Mouse (Mus musculus) intestine, embryonic 15.5 days (tissue): ENCODE data around the gene Ccdc40. TPM values are rescaled to one million over a fixed set of nuclear protein-coding genes. Genes with fewer than 3 reads are reported as not detected.

Source experiments
- ATAC-seq: fragments of 200-750 bp; cut with Nextera tagmentation; 2 replicates; pipeline ENCODE4 v1.8.0; 2017; ENCODE audit warnings: moderate TSS enrichment, moderate library complexity
- H3K27ac ChIP-seq: fragments of 300-500 bp; sonication (generic); 2 replicates; pipeline ENCODE4 v1.5.1; 2015; ENCODE audit warnings: mild to moderate bottlenecking, inconsistent platforms
- H3K27me3 ChIP-seq: fragments of 300-500 bp; sonication (generic); replicated peaks from 2 replicates; pipeline ENCODE4 v1.6.1; 2015; ENCODE audit warnings: inconsistent platforms
- H3K36me3 ChIP-seq: fragments of 300-500 bp; sonication (generic); 2 replicates; pipeline ENCODE4 v1.6.1; 2015; ENCODE audit warnings: inconsistent platforms
- H3K4me1 ChIP-seq: fragments of 300-500 bp; sonication (generic); replicated peaks from 2 replicates; pipeline ENCODE4 v1.6.1; 2015; ENCODE audit warnings: inconsistent platforms
- H3K4me2 ChIP-seq: fragments of 300-500 bp; sonication (generic); replicated peaks from 2 replicates; pipeline ENCODE4 v1.6.1; 2015; ENCODE audit warnings: mild to moderate bottlenecking, inconsistent platforms
- H3K4me3 ChIP-seq: fragments of 300-500 bp; sonication (generic); replicated peaks from 2 replicates; pipeline ENCODE4 v1.5.1; 2015; ENCODE audit warnings: inconsistent platforms
- H3K9ac ChIP-seq: fragments of 300-500 bp; sonication (generic); 2 replicates; pipeline ENCODE4 v1.6.1; 2015; ENCODE audit warnings: inconsistent platforms
- H3K9me3 ChIP-seq: fragments of 300-500 bp; sonication (generic); 2 replicates; pipeline ENCODE4 v1.6.1; 2016; ENCODE audit warnings: inconsistent platforms
- WGBS: fragments of 180-500 bp; shearing (Covaris S2); methylation state at CpG from one replicate; pipeline ENCODE4 v1.1.7; 2015; 5-methylcytosine and 5-hydroxymethylcytosine counted together
- polyA plus RNA-seq: library from polyadenylated mRNA; unstranded; fragments of >200 nt; fragmentation: Nextera tagmentation; extraction: Ambion mirVana; gene quantifications from 2 replicates; pipeline ENCODE4 v1.2.1, GENCODE M21; 2015

The Ccdc40 gene
- 2.5 and 2.6 TPM in 2 replicates for polyA plus RNA-seq

DNA sequence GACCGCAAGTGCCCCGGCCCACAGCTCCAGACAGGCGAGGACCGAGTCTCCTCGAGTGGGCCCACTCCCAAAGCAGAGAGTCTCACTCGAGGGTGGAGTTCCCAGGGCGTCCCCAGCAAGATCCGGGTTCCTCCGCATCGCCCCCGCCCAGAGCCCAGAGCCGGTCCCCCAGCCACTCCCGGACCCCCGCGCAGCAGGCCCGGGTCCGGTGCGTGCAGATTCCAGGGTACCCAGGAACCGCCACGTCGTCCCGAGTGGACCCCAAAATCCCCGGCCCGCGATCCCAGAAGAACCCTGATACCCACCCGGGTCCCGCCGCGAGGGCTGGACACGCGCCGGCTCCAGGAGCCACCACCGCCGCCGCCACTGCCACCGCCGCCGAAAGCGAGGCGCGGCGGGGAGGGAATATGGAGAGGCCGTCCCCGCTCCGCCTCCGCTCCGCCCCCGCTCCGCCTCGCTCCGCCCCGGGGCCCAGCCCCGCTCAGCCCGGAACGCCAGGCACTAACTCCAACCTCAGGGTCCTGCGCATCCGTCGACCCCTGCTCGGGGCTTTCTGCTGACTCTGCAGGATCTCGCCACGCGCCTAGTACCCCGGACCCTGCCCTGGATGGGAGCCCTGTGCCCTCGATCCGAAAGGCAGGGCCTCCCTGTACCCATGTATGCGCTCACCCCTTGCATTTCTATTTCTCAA lies at the start of gene Ccdc40, which contains the start of gene Tbc1d16:
Ccdc40 (plus strand) TSS at position 482 of the 691 bp plus-strand sequence.
Tbc1d16 (minus strand) TSS at position 409 of the 691 bp plus-strand sequence.
- peak within 1 kb of the TSS; percentile 73 for H3K9ac ChIP-seq
- peak within 1 kb of the TSS; percentile 77 for H3K4me3 ChIP-seq
- ATAC-seq, result peak; percentile 96
- H3K36me3 ChIP-seq, result no peaks in the 10 kb centered on the region
- peak within 1 kb of the TSS; percentile 99 for H3K4me2 ChIP-seq
- peaks cover 22% of the 10 kb centered on the region for H3K4me1 ChIP-seq
- H3K27ac ChIP-seq, result peak within 1 kb of the TSS; percentile 32; the same call in 1 of the 2 replicates
- WGBS, result under 1% methylated on average over 58 of the region's 66 CpGs
- 0 out of 2 replicates have a peak, but pooled peaks cover 2% of the 10 kb centered on the region for H3K27me3 ChIP-seq
- H3K9me3 ChIP-seq, result no peaks in the 10 kb centered on the region

DNA sequence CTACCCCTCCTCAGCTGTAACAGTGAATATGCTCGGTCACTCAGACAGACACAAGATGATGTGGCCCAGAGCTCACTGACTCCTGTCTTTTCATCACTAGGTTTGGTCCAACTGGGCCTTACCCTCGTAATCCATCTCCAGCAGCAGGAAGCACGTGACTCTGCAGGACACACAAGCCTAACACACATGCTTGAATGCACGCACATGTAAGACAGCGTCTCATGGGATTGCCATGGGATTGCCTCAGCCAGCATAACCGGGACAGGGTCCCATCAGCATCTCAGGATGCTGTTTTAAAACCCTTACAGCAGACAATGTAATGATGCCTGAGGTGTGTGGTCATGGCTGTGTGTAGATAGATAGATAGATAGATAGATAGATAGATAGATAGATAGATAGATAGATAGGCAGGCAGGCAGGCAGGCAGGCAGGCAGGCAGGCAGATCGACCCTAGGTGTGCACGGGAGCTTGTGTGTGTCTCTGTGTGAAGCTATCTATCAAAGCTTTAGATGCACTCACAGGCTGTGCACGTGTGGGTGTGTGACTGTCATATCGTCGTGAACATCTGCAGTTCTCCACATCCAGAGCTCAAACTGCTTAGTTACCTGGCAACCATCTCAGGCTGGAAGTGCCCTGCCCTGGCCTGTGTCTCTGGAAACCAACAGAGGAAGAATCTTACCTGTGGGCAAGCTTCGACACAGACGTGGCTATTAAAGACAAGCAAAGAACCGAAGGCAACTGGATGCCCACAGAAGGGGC lies 47.4 kb upstream of the Ccdc40 start:
- H3K4me1 ChIP-seq, result peaks cover 13% of the 10 kb centered on the region
- ATAC-seq, result no peak
- 78% methylated on average over 14 of the region's 14 CpGs for WGBS

DNA sequence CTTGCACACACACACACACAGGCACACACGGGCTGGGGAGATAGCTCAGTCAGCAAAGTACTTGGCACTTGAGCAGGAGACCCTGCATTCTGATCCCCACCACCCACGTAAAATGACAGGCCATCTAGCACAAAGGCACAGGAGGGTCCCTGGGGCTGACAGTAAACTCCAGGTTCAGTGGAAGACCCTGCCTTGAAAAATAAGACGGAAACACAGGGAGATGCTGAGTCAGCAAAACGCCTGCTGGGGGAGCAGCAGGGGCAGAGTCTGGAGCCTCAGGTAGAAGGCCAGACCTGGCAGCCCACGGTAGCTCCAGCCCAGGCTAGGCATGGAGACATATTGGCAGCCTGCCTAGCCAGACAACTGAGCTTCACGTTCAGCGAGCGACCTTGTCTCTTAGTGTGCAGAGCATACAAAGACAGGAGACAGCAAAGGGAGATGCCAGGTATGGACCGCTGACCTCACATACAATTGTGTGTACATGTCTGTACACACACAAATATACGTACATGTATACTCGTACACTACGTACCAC lies 46.4 kb upstream of the Ccdc40 start:
- ATAC-seq, result no peak
- Histone ChIP-seq H3K4me3 (no peak overlapping the region), H3K4me1 (peaks cover 11% of the 10 kb centered on the region), H3K27me3 (no peaks in the 10 kb centered on the region), H3K4me2 (no peak overlapping the region), H3K27ac (no peak overlapping the region), H3K9me3 (no peaks in the 10 kb centered on the region), H3K9ac (no peak overlapping the region), H3K36me3 (no peaks in the 10 kb centered on the region)
- WGBS, result 83% methylated on average over 12 of the region's 12 CpGs

More for the DNA sequence above, 47.4 kb upstream of the Ccdc40 start:
- H3K4me3 ChIP-seq, result no peak overlapping the region
- H3K4me2 ChIP-seq, result no peak overlapping the region
- H3K36me3 ChIP-seq, result no peaks in the 10 kb centered on the region
- H3K9me3 ChIP-seq, result no peaks in the 10 kb centered on the region
- H3K9ac ChIP-seq, result no peak overlapping the region
- H3K27ac ChIP-seq, result no peak overlapping the region
- no peaks in the 10 kb centered on the region for H3K27me3 ChIP-seq

DNA sequence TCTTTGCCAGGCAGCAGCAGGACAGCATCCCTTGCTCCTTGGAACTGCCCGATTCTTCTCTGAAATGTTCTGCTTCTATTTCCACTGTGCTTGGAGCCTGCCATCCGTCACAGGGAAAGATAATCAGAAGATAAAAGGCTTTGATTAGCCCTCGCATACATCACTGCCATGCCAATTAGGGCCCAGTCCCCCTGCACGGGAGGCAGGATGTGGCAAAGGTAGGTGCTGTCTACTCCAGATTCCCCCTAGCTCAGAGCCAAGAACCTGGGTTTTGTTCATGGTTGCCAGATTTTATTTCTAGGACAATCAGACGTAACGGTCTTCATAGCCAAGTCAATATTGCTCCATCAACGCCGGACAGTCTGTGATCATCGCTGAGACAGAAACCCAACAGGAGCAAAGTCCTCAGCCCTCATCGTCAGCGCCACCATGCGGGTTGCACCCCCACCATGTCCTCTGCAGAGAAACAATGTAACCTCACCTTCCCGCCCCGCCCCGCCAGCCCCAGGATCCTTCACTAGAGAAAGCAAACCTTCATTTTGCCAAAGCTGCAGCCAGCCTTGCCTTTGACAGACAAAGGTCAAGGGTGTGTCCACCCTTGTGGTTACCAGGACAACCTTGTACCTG lies 44.6 kb upstream of the Ccdc40 start:
- Histone ChIP-seq H3K4me2 (no peak overlapping the region), H3K4me1 (peaks cover 23% of the 10 kb centered on the region), H3K9me3 (no peaks in the 10 kb centered on the region), H3K27me3 (no peaks in the 10 kb centered on the region), H3K9ac (no peak overlapping the region), H3K4me3 (no peak overlapping the region), H3K27ac (no peak overlapping the region), H3K36me3 (no peaks in the 10 kb centered on the region)
- peak; percentile 27; the same call in 1 of the 2 replicates for ATAC-seq
- WGBS, result 63% methylated on average over 15 of the region's 15 CpGs

DNA sequence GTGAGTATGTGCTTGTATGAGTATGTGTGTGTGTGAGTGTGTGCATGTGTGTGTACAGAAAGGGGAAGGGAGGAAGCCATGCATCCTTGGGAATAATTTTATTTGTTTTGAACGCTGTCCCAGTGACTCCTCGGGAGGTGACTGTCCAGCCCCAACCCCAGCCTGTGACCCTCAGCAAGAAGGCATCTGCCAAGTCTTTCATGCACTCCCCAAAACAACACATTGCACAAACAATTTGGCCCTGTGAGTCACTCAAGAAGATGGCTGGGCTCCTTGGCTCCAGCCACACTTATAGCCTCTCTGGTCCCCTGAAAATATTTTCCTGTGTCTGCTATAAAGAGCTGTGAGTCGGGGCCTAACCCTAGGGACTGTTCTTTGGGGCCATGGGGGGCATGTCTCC lies 42.0 kb upstream of the Ccdc40 start:
- Histone ChIP-seq H3K27me3 (no peaks in the 10 kb centered on the region), H3K9me3 (no peaks in the 10 kb centered on the region), H3K4me1 (peaks cover 34% of the 10 kb centered on the region), H3K4me2 (no peak overlapping the region), H3K9ac (no peak overlapping the region), H3K27ac (no peak overlapping the region), H3K36me3 (no peaks in the 10 kb centered on the region), H3K4me3 (no peak overlapping the region)
- 80% methylated on average over 3 of the region's 3 CpGs for WGBS
- ATAC-seq, result no peak

DNA sequence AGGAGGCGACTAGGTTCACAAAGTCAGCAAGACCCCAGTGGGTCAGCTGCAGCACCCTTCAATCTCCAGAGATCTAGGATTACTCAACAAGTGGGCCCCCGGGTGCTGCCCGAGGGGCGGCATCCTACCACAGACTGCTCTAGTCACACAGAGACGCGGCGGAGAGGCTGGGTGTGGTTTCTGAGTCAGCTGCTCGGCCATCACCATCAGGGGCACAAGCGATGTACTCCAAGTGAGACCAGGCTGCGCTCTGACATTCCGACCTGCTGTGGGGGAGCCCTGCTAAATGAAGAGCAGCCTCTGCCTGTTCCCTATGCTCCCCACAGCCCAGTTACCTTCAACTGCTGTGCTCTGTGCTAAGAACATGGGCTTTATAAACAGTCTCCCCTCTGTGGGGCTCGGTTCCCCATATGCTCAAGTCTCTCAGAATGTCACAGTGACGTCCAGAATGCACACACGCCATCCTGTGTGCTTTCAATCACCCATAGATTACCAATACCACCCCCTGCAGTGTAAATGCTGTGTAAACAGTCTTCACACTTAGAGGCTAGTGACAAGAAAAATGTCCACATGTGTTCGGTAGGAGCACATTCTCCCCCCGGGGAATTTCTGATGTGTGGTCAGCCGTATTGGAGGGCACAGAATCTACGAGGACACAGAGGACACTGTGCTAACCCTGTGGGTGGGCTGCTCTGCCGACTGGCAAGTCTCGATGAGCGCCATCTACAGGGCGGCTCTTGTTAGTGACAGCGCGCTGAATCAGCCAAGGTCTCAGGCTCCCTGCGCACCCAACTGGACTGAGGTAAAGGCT lies 41.2 kb upstream of the Ccdc40 start:
- Histone ChIP-seq H3K4me2 (no peak overlapping the region), H3K27me3 (no peaks in the 10 kb centered on the region), H3K36me3 (no peaks in the 10 kb centered on the region), H3K9me3 (no peaks in the 10 kb centered on the region), H3K27ac (no peak overlapping the region), H3K4me3 (no peak overlapping the region), H3K9ac (no peak overlapping the region), H3K4me1 (peaks cover 40% of the 10 kb centered on the region)
- 43% methylated on average over 25 of the region's 25 CpGs for WGBS
- ATAC-seq, result peak; percentile 31; the same call in 1 of the 2 replicates

DNA sequence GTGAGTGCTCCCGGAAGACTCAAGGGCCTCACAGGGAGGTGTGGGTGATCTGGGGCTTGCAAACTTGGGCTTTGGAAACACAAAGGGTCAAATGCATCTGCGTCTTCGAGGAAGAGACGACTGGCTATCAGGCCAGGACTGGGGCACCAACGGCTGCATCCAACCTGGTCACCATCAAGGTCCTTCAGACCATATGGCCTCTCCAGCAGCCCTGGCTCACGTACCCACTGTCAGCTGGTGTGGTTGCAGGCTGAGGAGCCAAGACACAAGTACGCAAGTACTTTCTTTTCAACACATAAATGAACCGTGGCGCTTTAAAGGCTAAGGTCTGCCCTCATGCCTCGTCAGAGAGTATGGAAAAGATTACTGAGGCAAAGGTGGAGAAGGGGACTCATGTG lies 40.6 kb upstream of the Ccdc40 start:
- H3K9me3 ChIP-seq, result no peaks in the 10 kb centered on the region

DNA sequence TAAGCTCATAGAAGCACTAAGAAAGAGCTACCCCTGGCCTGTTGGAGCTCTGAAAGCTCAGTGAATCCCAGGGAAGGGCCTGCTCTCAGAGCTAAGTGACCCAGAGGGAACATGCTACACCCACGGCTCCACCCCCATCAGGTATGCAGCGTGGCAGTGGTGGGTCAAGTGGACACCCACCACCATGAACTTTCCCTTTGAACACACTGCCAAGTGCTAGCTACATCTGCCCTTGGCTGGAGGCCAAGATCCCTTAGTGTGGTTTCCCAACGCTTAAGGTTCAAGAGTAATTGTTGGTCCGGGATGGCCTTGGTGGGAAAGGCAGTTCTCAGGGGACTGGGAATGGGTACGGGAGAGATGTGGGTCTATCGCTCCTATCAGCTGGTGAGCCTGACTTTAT lies 40.0 kb upstream of the Ccdc40 start:
- Histone ChIP-seq H3K4me2 (no peak overlapping the region), H3K27ac (no peak overlapping the region), H3K4me3 (no peak overlapping the region), H3K27me3 (no peaks in the 10 kb centered on the region), H3K9ac (no peak overlapping the region), H3K4me1 (peaks cover 46% of the 10 kb centered on the region), H3K9me3 (no peaks in the 10 kb centered on the region), H3K36me3 (no peaks in the 10 kb centered on the region)
- WGBS, result 49% methylated on average over 6 of the region's 6 CpGs
- no peak for ATAC-seq

More for the DNA sequence above, 40.6 kb upstream of the Ccdc40 start:
- no peaks in the 10 kb centered on the region for H3K27me3 ChIP-seq
- no peak for ATAC-seq
- no peak overlapping the region for H3K4me3 ChIP-seq
- H3K9ac ChIP-seq, result no peak overlapping the region
- H3K27ac ChIP-seq, result no peak overlapping the region
- no peaks in the 10 kb centered on the region for H3K36me3 ChIP-seq
- peaks cover 46% of the 10 kb centered on the region for H3K4me1 ChIP-seq
- no peak overlapping the region for H3K4me2 ChIP-seq
- 61% methylated on average over 10 of the region's 10 CpGs for WGBS

DNA sequence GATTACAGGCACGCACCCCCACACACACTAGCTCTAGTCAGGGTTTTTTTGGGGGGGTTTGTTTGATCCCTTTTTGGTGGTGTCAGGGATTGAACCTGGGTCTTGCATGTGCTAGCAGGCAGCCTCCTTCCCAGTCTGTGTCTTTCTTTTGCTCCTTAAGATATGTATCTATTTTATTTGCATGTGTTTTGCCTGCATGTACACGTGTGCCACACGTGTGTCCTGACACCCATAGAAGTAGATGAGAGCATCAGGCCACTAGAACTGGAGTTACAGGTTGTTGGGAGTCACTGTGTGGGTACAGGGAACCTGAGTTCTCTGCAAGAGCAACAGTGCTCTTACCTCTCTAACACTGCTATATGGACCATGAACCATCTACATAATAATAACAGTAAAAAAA lies 39.1 kb upstream of the Ccdc40 start:
- Histone ChIP-seq H3K4me3 (no peak overlapping the region), H3K27ac (no peak overlapping the region), H3K4me2 (no peak overlapping the region), H3K9me3 (no peaks in the 10 kb centered on the region), H3K9ac (no peak overlapping the region), H3K36me3 (no peaks in the 10 kb centered on the region), H3K27me3 (no peaks in the 10 kb centered on the region), H3K4me1 (peaks cover 46% of the 10 kb centered on the region)
- 94% methylated on average over 3 of the region's 3 CpGs for WGBS
- no peak for ATAC-seq

DNA sequence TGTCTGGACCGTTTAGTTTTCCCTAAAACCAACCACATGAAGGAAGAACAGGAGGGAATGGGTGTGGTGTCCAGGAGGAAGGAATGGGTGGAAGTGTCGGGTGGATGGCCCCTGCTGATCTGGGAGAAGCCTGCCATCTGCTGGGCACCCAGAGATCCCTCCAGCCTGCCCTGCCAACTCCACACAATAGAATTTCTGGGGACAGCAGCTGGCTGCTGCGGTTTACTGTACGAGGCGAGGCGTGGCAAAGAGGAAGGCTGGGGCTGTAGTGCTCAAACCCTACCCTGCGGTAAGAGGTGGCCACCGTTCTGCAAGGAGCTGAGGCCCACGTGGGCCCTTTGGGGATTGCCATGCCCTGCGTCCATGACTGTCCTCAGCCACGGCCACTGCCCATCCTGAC lies 37.9 kb upstream of the Ccdc40 start:
- H3K4me3 ChIP-seq, result no peak overlapping the region
- H3K27ac ChIP-seq, result no peak overlapping the region
- no peak overlapping the region for H3K4me2 ChIP-seq
- peaks cover 44% of the 10 kb centered on the region for H3K4me1 ChIP-seq
- H3K36me3 ChIP-seq, result no peaks in the 10 kb centered on the region
- H3K9ac ChIP-seq, result no peak overlapping the region
- H3K9me3 ChIP-seq, result no peaks in the 10 kb centered on the region
- no peaks in the 10 kb centered on the region for H3K27me3 ChIP-seq
- peak; percentile 69 for ATAC-seq
- WGBS, result 23% methylated on average over 11 of the region's 11 CpGs

DNA sequence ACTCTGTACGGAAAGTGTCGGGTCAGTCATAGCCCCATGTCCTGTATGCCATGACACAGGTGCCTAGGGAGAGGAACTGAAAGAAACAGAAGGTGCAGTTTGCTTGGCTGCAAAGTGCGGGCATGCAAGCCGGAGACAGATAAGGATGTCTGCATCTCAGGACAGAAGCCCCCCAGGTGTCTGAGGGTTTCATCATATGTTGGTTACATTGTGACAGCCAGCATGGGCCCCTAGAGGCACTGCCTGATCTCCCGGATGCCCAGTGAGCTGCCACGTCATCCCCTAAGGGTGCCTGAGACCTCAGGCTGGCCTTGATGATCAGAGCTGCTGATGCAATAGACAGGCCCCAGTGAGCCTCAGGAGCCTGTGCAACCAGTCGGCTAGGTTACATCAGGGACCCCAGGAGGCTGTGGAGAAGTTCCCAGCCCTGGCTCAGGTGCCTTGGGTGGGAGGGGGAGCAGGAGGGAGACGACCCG lies 36.7 kb upstream of the Ccdc40 start:
- no peak for ATAC-seq
- Histone ChIP-seq H3K27me3 (no peaks in the 10 kb centered on the region), H3K9ac (no peak overlapping the region), H3K4me3 (no peak overlapping the region), H3K4me2 (no peak overlapping the region), H3K36me3 (no peaks in the 10 kb centered on the region), H3K4me1 (peaks cover 40% of the 10 kb centered on the region), H3K27ac (no peak overlapping the region), H3K9me3 (no peaks in the 10 kb centered on the region)
- WGBS, result 80% methylated on average over 9 of the region's 9 CpGs
